Mouse (Mus musculus) CH12.LX (cell line): ENCODE data around the gene Cbx6. TPM values are rescaled to one million over a fixed set of nuclear protein-coding genes. Genes with fewer than 3 reads are reported as not detected.

Source experiments
- DNase-seq: peaks from one replicate; pipeline ENCODE4 v3.0.0-alpha.2; 2013; ENCODE audit errors: extremely low read depth
- H3K27ac ChIP-seq: 2 replicates; pipeline ENCODE4 v1.5.1; 2012; ENCODE audit warnings: low read depth, mild to moderate bottlenecking, control low read depth, moderate library complexity; ENCODE audit not compliant: insufficient read depth
- H3K27me3 ChIP-seq: replicated peaks from 2 replicates; pipeline ENCODE3; 2012; ENCODE audit warnings: inconsistent platforms
- H3K36me3 ChIP-seq, 2 experiments: replicated peaks in 1 of 2; 2 replicates each; pipeline versions ENCODE3 to v1.6.1; 2012; ENCODE audit warnings: inconsistent platforms in 1 of 2, low read length in 1 of 2, mild to moderate bottlenecking in 1 of 2, mixed read lengths in 1 of 2, moderate library complexity in 1 of 2; ENCODE audit not compliant: control insufficient read depth in 1 of 2, insufficient read depth in 1 of 2
- H3K4me1 ChIP-seq, 2 experiments: 2 replicates each; pipeline ENCODE4 v1.6.1; 2012; ENCODE audit warnings: inconsistent platforms in 1 of 2, moderate library complexity in 1 of 2; ENCODE audit not compliant: insufficient read depth in 2 of 2, control insufficient read depth in 1 of 2
- H3K4me2 ChIP-seq: 2 replicates; pipeline ENCODE4 v1.6.1; 2012; ENCODE audit warnings: low read depth, mild to moderate bottlenecking, control low read depth; ENCODE audit not compliant: poor library complexity, insufficient read depth, severe bottlenecking
- H3K4me3 ChIP-seq, 3 experiments: fragments of 150-350 bp in 1 of 3; sonication (generic) in 1 of 3; replicated peaks in 1 of 3; 2 replicates each; pipeline versions ENCODE3 to v1.5.1; 2011 to 2012; ENCODE audit warnings: low read depth in 2 of 3, low read length in 2 of 3, mild to moderate bottlenecking in 2 of 3, moderate library complexity in 2 of 3, control low read depth in 1 of 3, improper control_type of control experiment in 1 of 3, inconsistent platforms in 1 of 3, mixed read lengths in 1 of 3; ENCODE audit not compliant: poor library complexity in 1 of 3
- H3K79me2 ChIP-seq: replicated peaks from 2 replicates; pipeline ENCODE4 v1.6.1; 2012; ENCODE audit warnings: mild to moderate bottlenecking, moderate library complexity; ENCODE audit not compliant: control insufficient read depth, poor library complexity, insufficient read depth, severe bottlenecking; ENCODE audit errors: extremely low read depth
- H3K9ac ChIP-seq: 2 replicates; pipeline ENCODE4 v1.6.1; 2012; ENCODE audit warnings: low read depth, mild to moderate bottlenecking, control low read depth, moderate library complexity; ENCODE audit not compliant: insufficient read depth
- H3K9me3 ChIP-seq: replicated peaks from 2 replicates; pipeline ENCODE3; 2012; ENCODE audit warnings: low read length, inconsistent platforms, mixed read lengths
- CHD2 ChIP-seq: IDR thresholded peaks from 2 replicates; pipeline ENCODE4 v1.6.1; 2011; ENCODE audit warnings: low read length, improper control_type of control experiment
- CTCF ChIP-seq, 2 experiments: IDR thresholded peaks in 1 of 2; conservative IDR thresholded peaks in 1 of 2; 2 replicates each; pipeline ENCODE4 v1.5.1; 2011 to 2012; ENCODE audit warnings: low read depth in 2 of 2, low read length in 2 of 2, improper control_type of control experiment in 1 of 2, inconsistent platforms in 1 of 2, mild to moderate bottlenecking in 1 of 2, moderate library complexity in 1 of 2
- ELF1 ChIP-seq: IDR thresholded peaks from 2 replicates; pipeline ENCODE4 v1.6.1; 2014; ENCODE audit warnings: low read depth, mild to moderate bottlenecking, inconsistent platforms, low read length, improper control_type of control experiment
- EP300 ChIP-seq: IDR thresholded peaks from 2 replicates; pipeline ENCODE4 v1.6.1; 2011; ENCODE audit warnings: low read length, improper control_type of control experiment
- ETS1 ChIP-seq: conservative IDR thresholded peaks from 2 replicates; pipeline ENCODE4 v1.6.1; 2012; ENCODE audit warnings: low read depth, mild to moderate bottlenecking, inconsistent platforms, low read length, improper control_type of control experiment, moderate library complexity
- JUN ChIP-seq: IDR thresholded peaks from 2 replicates; pipeline ENCODE4 v1.6.1; 2011; ENCODE audit warnings: low read depth, mild to moderate bottlenecking, low read length, improper control_type of control experiment, moderate library complexity; ENCODE audit not compliant: insufficient read depth
- JUND ChIP-seq: conservative IDR thresholded peaks from 2 replicates; pipeline ENCODE4 v1.6.1; 2011; ENCODE audit warnings: low read depth, low read length, improper control_type of control experiment
- KAT2A ChIP-seq: IDR thresholded peaks from 2 replicates; pipeline ENCODE4 v1.6.1; 2012; ENCODE audit warnings: low read length, improper control_type of control experiment, inconsistent platforms; ENCODE audit not compliant: insufficient replicate concordance
- MAZ ChIP-seq: IDR thresholded peaks from 2 replicates; pipeline ENCODE4 v1.6.1; 2012; ENCODE audit warnings: low read depth, mild to moderate bottlenecking, inconsistent platforms, low read length, improper control_type of control experiment, moderate library complexity
- MXI1 ChIP-seq: IDR thresholded peaks from 2 replicates; pipeline ENCODE4 v1.6.1; 2011; ENCODE audit warnings: mild to moderate bottlenecking, low read depth, low read length, improper control_type of control experiment
- NRF1 ChIP-seq: IDR thresholded peaks from 2 replicates; pipeline ENCODE4 v1.6.1; 2014; ENCODE audit warnings: low read depth, mild to moderate bottlenecking, inconsistent platforms, low read length, improper control_type of control experiment, moderate library complexity
- PAX5 ChIP-seq: IDR thresholded peaks from 2 replicates; pipeline ENCODE4 v1.6.1; 2012; ENCODE audit warnings: low read length, inconsistent platforms, mixed read lengths
- POLR2A ChIP-seq: IDR thresholded peaks from 2 replicates; pipeline ENCODE4 v1.6.1; 2011; ENCODE audit warnings: low read depth, mild to moderate bottlenecking, improper control_type of control experiment, low read length
- RAD21 ChIP-seq: IDR thresholded peaks from 2 replicates; pipeline ENCODE4 v1.6.1; 2011; ENCODE audit warnings: low read depth, mild to moderate bottlenecking, low read length, improper control_type of control experiment, moderate library complexity
- SIN3A ChIP-seq: IDR thresholded peaks from 2 replicates; pipeline ENCODE4 v1.6.1; 2012; ENCODE audit warnings: low read length, improper control_type of control experiment, inconsistent platforms
- SMC3 ChIP-seq: IDR thresholded peaks from 2 replicates; pipeline ENCODE4 v1.6.1; 2011; ENCODE audit warnings: low read depth, low read length, improper control_type of control experiment
- TBP ChIP-seq: conservative IDR thresholded peaks from 2 replicates; pipeline ENCODE4 v1.6.1; 2011; ENCODE audit warnings: low read depth, low read length, improper control_type of control experiment
- UBTF ChIP-seq: IDR thresholded peaks from 2 replicates; pipeline ENCODE4 v1.6.1; 2012; ENCODE audit warnings: low read depth, mild to moderate bottlenecking, inconsistent platforms, low read length, improper control_type of control experiment, moderate library complexity
- USF2 ChIP-seq: conservative IDR thresholded peaks from 2 replicates; pipeline ENCODE4 v1.6.1; 2011; ENCODE audit warnings: low read depth, low read length, improper control_type of control experiment
- ZC3H11A ChIP-seq: IDR thresholded peaks from 2 replicates; pipeline ENCODE4 v1.6.1; 2012; ENCODE audit warnings: low read depth, mild to moderate bottlenecking, inconsistent platforms, low read length, improper control_type of control experiment
- ZMIZ1 ChIP-seq: IDR thresholded peaks from 2 replicates; pipeline ENCODE4 v1.6.1; 2012; ENCODE audit warnings: low read depth, mild to moderate bottlenecking, inconsistent platforms, low read length, improper control_type of control experiment
- ZNF384 ChIP-seq: IDR thresholded peaks from 2 replicates; pipeline ENCODE4 v1.6.1; 2012; ENCODE audit warnings: low read depth, low read length, improper control_type of control experiment, inconsistent platforms
- dilution Hi-C: fragments of 300-500 bp; cut with MboI; formaldehyde crosslinking; loops from 2 replicates; pipeline ENCODE4 v1.14.3; 2020; ENCODE audit warnings: low sequenced_read_pairs; ENCODE audit not compliant: extremely low pct_unique_long_range_greater_than_20kb, extremely low pct_ligation_motif_present
- in situ Hi-C: fragments of 300-500 bp; cut with MboI; formaldehyde crosslinking; loops from 3 replicates; pipeline ENCODE4 v1.14.3; 2019; ENCODE audit warnings: low sequenced_read_pairs, low pct_ligation_motif_present, low pct_unique_long_range_greater_than_20kb, mixed read lengths
- polyA plus RNA-seq: library from polyadenylated mRNA; unstranded; fragments of >175 nt; gene quantifications from 2 replicates; pipeline ENCODE4 v1.2.1, GENCODE M21; 2012; ENCODE audit warnings: low read depth; ENCODE audit not compliant: insufficient read length
- total RNA-seq, 2 experiments: library from RNA; depleted of rRNA; stranded (reverse); fragments of 300-350 nt in 1 of 2; fragments of >200 nt in 1 of 2; gene quantifications; 2 replicates each; pipeline ENCODE4 v1.2.3; 2012 to 2014

Cbx6 gene
- total and polyA plus RNA-seq, 3 experiments = 11.1 to 40.7 (median 29.9) TPM

DNA sequence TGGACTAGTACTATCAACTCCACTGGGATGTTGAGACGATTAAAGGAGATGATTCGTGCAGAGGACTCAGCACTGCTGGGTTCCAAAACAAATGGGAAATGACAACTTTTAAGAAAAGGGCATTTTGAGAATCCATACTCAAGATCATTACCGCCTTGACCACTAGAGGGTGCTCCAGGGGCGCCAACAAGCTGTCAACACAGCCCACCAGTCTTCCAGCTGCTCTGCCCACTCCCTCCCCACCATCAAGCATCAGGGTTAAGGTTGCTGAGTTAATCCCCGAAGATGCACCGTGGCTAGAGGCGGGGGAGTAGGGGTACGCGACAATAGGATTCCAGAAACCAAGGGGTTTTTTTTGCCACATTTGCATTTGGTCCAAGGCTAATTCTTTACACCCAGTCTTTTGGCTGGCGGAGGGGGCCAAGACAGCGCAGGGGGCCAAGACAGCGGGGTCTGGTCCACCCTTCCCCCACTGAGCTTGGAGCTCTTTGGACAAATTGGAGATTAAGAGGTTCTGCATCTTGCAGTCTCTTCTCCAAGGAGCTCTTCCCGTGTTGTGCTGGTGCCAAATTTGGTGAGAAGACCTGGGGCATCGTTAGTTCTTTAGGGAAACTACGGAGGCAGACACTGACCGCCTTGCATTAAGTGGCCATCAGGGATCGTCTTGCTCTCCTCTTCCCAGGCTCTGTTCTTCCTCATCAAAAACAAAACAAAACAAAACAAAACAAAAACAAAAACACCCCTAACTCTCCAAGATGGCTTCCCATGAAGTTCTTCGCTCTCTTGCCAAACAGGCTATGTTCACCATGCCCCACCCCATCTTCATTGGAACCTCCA, 2.2 kb downstream of the Cbx6 start:
- H3K27me3 ChIP-seq = peaks cover 14% of the 10 kb centered on the region
- peak; percentile 82 for TF ChIP-seq RAD21
- TF ChIP-seq MAZ = 0 out of 2 replicates have a peak, but pooled peaks have one; percentile 5
- TF ChIP-seq NRF1 = no peak
- TF ChIP-seq CHD2 = no peak
- 0 out of 2 replicates have a peak, but pooled peaks have one; percentile 19 for TF ChIP-seq POLR2A
- TF ChIP-seq SIN3A = peak; percentile 77
- TF ChIP-seq JUN = no peak
- no peak for TF ChIP-seq UBTF
- TF ChIP-seq ZNF384 = no peak
- no peak for TF ChIP-seq ETS1
- TF ChIP-seq CTCF (conservative IDR thresholded peaks at IDR 0.05 in 1 of 2, IDR thresholded peaks at IDR 0.05 in 1 of 2; ENCODE audit: low read depth in 2 of 2, low read length in 2 of 2) = peak; percentile 79 to 90
- peak; percentile 74 for TF ChIP-seq SMC3
- TF ChIP-seq PAX5 = no peak
- H3K36me3 ChIP-seq = peaks cover 25 to 51% of the 10 kb centered on the region in 2 experiments
- in situ Hi-C loops (loop anchor here (5.0 to 10.0 kb wide), 2 partner anchors 53 to 80 kb away; no protein-coding TSS in a partner anchor), dilution Hi-C loops (no loop called here)
- no peaks in the 10 kb centered on the region for H3K9me3 ChIP-seq
- DNase-seq = peak; percentile 81
- H3K4me1 ChIP-seq = peaks cover 3 to 37% of the 10 kb centered on the region in 2 experiments; a peak in 2 of 4 replicates
- H3K27ac ChIP-seq = no peak overlapping the region
- H3K79me2 ChIP-seq = peaks cover 11% of the 10 kb centered on the region
- peak overlapping the region; percentile 81 for H3K9ac ChIP-seq
- H3K4me2 ChIP-seq = peak overlapping the region; percentile 92
- peak overlapping the region; percentile 74 to 87 (median 84) for H3K4me3 ChIP-seq

- no peak overlapping the region for H3K4me3 ChIP-seq
- peaks cover 11% of the 10 kb centered on the region for H3K79me2 ChIP-seq
- H3K9me3 ChIP-seq = no peaks in the 10 kb centered on the region
- peaks cover 3 to 54% of the 10 kb centered on the region in 2 experiments; a peak in 3 of 4 replicates for H3K4me1 ChIP-seq
- no peak overlapping the region for H3K4me2 ChIP-seq
- in situ Hi-C loops = loop anchor here (5.0 to 10.0 kb wide), 2 partner anchors 54 to 82 kb away; no protein-coding TSS in a partner anchor
- peaks cover under 1% of the 10 kb centered on the region for H3K27me3 ChIP-seq
- DNase-seq = peak; percentile 86
- H3K9ac ChIP-seq = no peak overlapping the region
- H3K36me3 ChIP-seq = peaks cover 39 to 68% of the 10 kb centered on the region in 2 experiments
- dilution Hi-C loops = no loop called here
- H3K27ac ChIP-seq = no peak overlapping the region
- TF ChIP-seq MXI1 (no peak), ELF1 (no peak), ZNF384 (no peak), USF2 (no peak), JUND (no peak), MAZ (no peak), KAT2A (no peak), SMC3 (peak; percentile 81), CTCF (conservative IDR thresholded peaks at IDR 0.05 in 1 of 2, IDR thresholded peaks at IDR 0.05 in 1 of 2; ENCODE audit: low read depth in 2 of 2, low read length in 2 of 2) (peak; percentile 86 to 95), EP300 (no peak), TBP (no peak), ZMIZ1 (peak; percentile 25; the same call in 1 of the 2 replicates), RAD21 (peak; percentile 65), ZC3H11A (no peak)
Measured at GRCm38 (mm10) chr15:79830388-79830787, 4.1 kb downstream of the Cbx6 start.
